Mouse (Mus musculus): Measurements from ENCODE around the gene Frmd5. TPM values are rescaled to one million over a fixed set of nuclear protein-coding genes. Genes with fewer than 3 reads are reported as not detected.
A peak's percentile ranks its signal among the peaks of the same experiment; 100 is the strongest.

The Frmd5 gene
- polyA plus RNA-seq, 1 experiment from 2014 or later = 2.8 TPM

GRCm38 (mm10) chr2:121806171-121806943 is 530 bp downstream of the Frmd5 start:
- Histone ChIP-seq H3K27me3 (ENCODE audit: insufficient read depth, low read length) (peaks cover 31% of the 10 kb centered on the region), H3K4me2 (peak overlapping the region; percentile 78)

GRCm38 (mm10) chr2:121799051-121799450 is 7.8 kb downstream of the Frmd5 start:
- TF ChIP-seq CTCF (IDR thresholded peaks at IDR 0.05; ENCODE audit: low read depth) = no peak
- Histone ChIP-seq H3K9ac (no peak overlapping the region), H3K4me2 (no peak overlapping the region), H3K27me3 (ENCODE audit: insufficient read depth, low read length) (peaks cover 3% of the 10 kb centered on the region; the same call in 1 of the 2 replicates), H3K36me3 (ENCODE audit: insufficient read depth) (no peaks in the 10 kb centered on the region), H3K9me3 (ENCODE audit: low read depth, low read length) (no peaks in the 10 kb centered on the region), H3K4me3 (ENCODE audit: low read depth, low read length) (no peak overlapping the region), H3K4me1 (ENCODE audit: insufficient read depth) (no peaks in the 10 kb centered on the region), H3K27ac (ENCODE audit: low read depth) (no peak overlapping the region)
- WGBS = 84% methylated on average over 7 of the region's 7 CpGs
- ATAC-seq (ENCODE audit: insufficient read depth) (no peak), DNase-seq (no peak)

More at GRCm38 (mm10) chr2:121806171-121806943, 530 bp downstream of the Frmd5 start:
- Histone ChIP-seq H3K9me3 (ENCODE audit: low read depth, low read length) (no peaks in the 10 kb centered on the region), H3K4me3 (ENCODE audit: low read depth, low read length) (peak overlapping the region; percentile 66), H3K4me1 (ENCODE audit: insufficient read depth) (no peaks in the 10 kb centered on the region), H3K27ac (ENCODE audit: low read depth) (peak overlapping the region; percentile 58), H3K9ac (peak overlapping the region; percentile 53), H3K36me3 (ENCODE audit: insufficient read depth) (no peaks in the 10 kb centered on the region)
- TF ChIP-seq CTCF (IDR thresholded peaks at IDR 0.05; ENCODE audit: low read depth) = no peak
- WGBS = under 1% methylated on average over 75 of the region's 90 CpGs
- DNase-seq = peak; percentile 35
- ATAC-seq (ENCODE audit: insufficient read depth) = peak; percentile 81

GRCm38 (mm10) chr2:121795995-121796394 is 10.9 kb downstream of the Frmd5 start:
- no peak for ATAC-seq (ENCODE audit: insufficient read depth)
- DNase-seq = no peak
- Histone ChIP-seq H3K9ac (no peak overlapping the region), H3K4me3 (ENCODE audit: low read depth, low read length) (no peak overlapping the region), H3K27me3 (ENCODE audit: insufficient read depth, low read length) (no peaks in the 10 kb centered on the region), H3K4me2 (no peak overlapping the region), H3K27ac (ENCODE audit: low read depth) (no peak overlapping the region), H3K36me3 (ENCODE audit: insufficient read depth) (no peaks in the 10 kb centered on the region), H3K4me1 (ENCODE audit: insufficient read depth) (no peaks in the 10 kb centered on the region), H3K9me3 (ENCODE audit: low read depth, low read length) (no peaks in the 10 kb centered on the region)
- TF ChIP-seq CTCF (IDR thresholded peaks at IDR 0.05; ENCODE audit: low read depth) = no peak
- WGBS = 78% methylated on average over 6 of the region's 6 CpGs

DNA sequence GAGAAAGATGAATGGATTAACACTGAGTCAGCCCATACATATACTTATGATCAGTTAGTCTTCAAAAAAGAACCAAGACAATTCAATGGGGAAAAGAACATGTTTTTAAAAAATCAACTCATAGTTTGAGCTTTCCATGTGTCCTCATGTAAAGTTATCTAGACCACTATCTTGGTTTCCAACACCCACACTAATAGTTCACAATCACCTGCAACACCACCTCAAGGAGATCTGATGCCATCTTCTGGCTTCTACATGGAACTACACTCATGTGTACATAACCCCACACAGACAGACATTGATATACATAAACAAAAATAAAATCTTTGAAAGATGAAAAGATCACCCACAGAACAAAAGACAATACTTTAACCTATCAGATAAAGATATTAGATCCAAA is 17.1 kb downstream of the Frmd5 start:
- Histone ChIP-seq H3K4me1 (ENCODE audit: insufficient read depth) (peaks cover 3% of the 10 kb centered on the region; the same call in 1 of the 2 replicates), H3K9me3 (ENCODE audit: low read depth, low read length) (no peaks in the 10 kb centered on the region), H3K9ac (no peak overlapping the region), H3K4me2 (no peak overlapping the region), H3K36me3 (ENCODE audit: insufficient read depth) (no peaks in the 10 kb centered on the region), H3K27ac (ENCODE audit: low read depth) (no peak overlapping the region), H3K27me3 (ENCODE audit: insufficient read depth, low read length) (no peaks in the 10 kb centered on the region), H3K4me3 (ENCODE audit: low read depth, low read length) (no peak overlapping the region)
- DNase-seq (no peak), ATAC-seq (ENCODE audit: insufficient read depth) (no peak)
- 0 out of 2 replicates have a peak, but pooled peaks have one; percentile 18 for TF ChIP-seq CTCF (IDR thresholded peaks at IDR 0.05; ENCODE audit: low read depth)

DNA sequence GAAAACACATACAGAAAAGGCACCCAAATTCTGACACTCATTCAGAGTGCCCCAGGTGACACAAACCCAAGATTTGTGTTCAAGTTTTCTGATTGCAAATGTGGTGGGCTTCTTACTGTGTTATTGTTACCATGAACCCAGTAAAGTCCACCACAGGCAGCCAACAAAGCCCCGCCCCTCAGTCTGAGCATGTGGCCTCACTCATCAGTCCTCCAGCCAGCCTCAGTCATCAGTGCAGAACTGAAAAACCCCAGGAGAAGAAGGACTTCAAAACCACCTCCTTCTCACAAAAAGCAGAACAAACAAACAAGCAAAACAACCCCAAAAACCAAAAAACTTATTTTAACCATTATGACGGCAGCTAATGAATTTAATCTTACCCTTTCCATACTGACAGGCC is 18.5 kb downstream of the Frmd5 start:
- Histone ChIP-seq H3K36me3 (ENCODE audit: insufficient read depth) (no peaks in the 10 kb centered on the region), H3K4me3 (ENCODE audit: low read depth, low read length) (no peak overlapping the region), H3K9ac (no peak overlapping the region), H3K4me2 (no peak overlapping the region), H3K27ac (ENCODE audit: low read depth) (no peak overlapping the region), H3K9me3 (ENCODE audit: low read depth, low read length) (no peaks in the 10 kb centered on the region), H3K4me1 (ENCODE audit: insufficient read depth) (peaks cover 3% of the 10 kb centered on the region; the same call in 1 of the 2 replicates), H3K27me3 (ENCODE audit: insufficient read depth, low read length) (no peaks in the 10 kb centered on the region)
- WGBS = 68% methylated on average over 2 of the region's 2 CpGs
- TF ChIP-seq CTCF (IDR thresholded peaks at IDR 0.05; ENCODE audit: low read depth) = no peak
- DNase-seq (no peak), ATAC-seq (ENCODE audit: insufficient read depth) (no peak)

DNA sequence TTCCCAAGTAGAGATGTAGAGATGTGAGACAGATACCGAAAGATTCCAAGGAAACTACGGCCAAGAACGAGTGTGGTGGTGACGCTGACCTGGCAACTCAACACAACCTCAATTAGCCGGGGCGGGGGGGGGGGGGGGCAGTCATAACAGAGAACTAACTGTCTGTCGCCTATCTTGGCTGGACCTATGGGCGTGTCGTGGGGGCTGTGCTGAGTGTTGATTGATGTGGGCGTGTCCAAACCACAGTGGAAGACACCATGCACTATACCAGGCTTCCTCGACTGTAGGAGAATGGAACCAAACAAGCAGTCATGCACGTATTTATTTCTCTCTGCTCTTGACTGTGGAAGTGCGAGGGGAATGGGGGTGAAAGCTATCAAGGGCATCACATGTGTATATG is 19.1 kb downstream of the Frmd5 start:
- Histone ChIP-seq H3K9me3 (ENCODE audit: low read depth, low read length) (no peaks in the 10 kb centered on the region), H3K36me3 (ENCODE audit: insufficient read depth) (no peaks in the 10 kb centered on the region), H3K9ac (no peak overlapping the region), H3K4me1 (ENCODE audit: insufficient read depth) (peaks cover 3% of the 10 kb centered on the region; the same call in 1 of the 2 replicates), H3K4me3 (ENCODE audit: low read depth, low read length) (no peak overlapping the region), H3K27ac (ENCODE audit: low read depth) (no peak overlapping the region), H3K4me2 (peak overlapping the region; percentile 29), H3K27me3 (ENCODE audit: insufficient read depth, low read length) (no peaks in the 10 kb centered on the region)
- peak; percentile 15 for DNase-seq
- 39% methylated on average over 13 of the region's 13 CpGs for WGBS
- TF ChIP-seq CTCF (IDR thresholded peaks at IDR 0.05; ENCODE audit: low read depth) = no peak
- ATAC-seq (ENCODE audit: insufficient read depth) = peak; percentile 69; the same call in 1 of the 2 replicates

- H3K9ac ChIP-seq = no peak overlapping the region
- ATAC-seq (ENCODE audit: insufficient read depth) = no peak
- no peaks in the 10 kb centered on the region for H3K9me3 ChIP-seq (ENCODE audit: low read depth, low read length)
- H3K4me1 ChIP-seq (ENCODE audit: insufficient read depth) = peaks cover 3% of the 10 kb centered on the region; the same call in 1 of the 2 replicates
- WGBS = 17% methylated on average over 7 of the region's 7 CpGs
- no peak overlapping the region for H3K27ac ChIP-seq (ENCODE audit: low read depth)
- no peaks in the 10 kb centered on the region for H3K27me3 ChIP-seq (ENCODE audit: insufficient read depth, low read length)
- H3K36me3 ChIP-seq (ENCODE audit: insufficient read depth) = no peaks in the 10 kb centered on the region
- peak overlapping the region; percentile 29 for H3K4me2 ChIP-seq
- peak; percentile 24 for DNase-seq
- TF ChIP-seq CTCF (IDR thresholded peaks at IDR 0.05; ENCODE audit: low read depth) = no peak
- no peak overlapping the region for H3K4me3 ChIP-seq (ENCODE audit: low read depth, low read length)
Measured at GRCm38 (mm10) chr2:121787271-121787670, 19.6 kb downstream of the Frmd5 start.
